8 mouse cellular contexts compared by ENCODE assay signal in genomic region chr2:29054545-29054935, GRCm38 (mm10). TPM values are rescaled to one million over a fixed set of nuclear protein-coding genes. Genes with fewer than 3 reads are reported as not detected.
DNase-seq lines count a peak whose midpoint lies in the region; ATAC-seq and TF ChIP-seq lines count a peak whose summit lies in the region.

No protein-coding gene starts in this region.

- intact Hi-C loops in heart, adult 2 months (cut with DNase I): loop anchor here (5.0 to 10.0 kb wide), 3 partner anchors 220 to 548 kb away; no protein-coding TSS in a partner anchor
- intact Hi-C loops in heart, postnatal 10 days (cut with DNase I): loop anchor here (5.0 kb wide), 3 partner anchors 197 to 367 kb away; partner anchors contain the start of genes Ddx31 and Gtf3c4

- WGBS in heart, adult 2 months: 2% methylated on average over 30 of the region's 30 CpGs
- whole genome bisulfite sequencing in heart, embryonic 15.5 days: under 1% methylated on average over 30 of the region's 30 CpGs

- H3K27me3 ChIP-seq in heart, adult 2 months (ENCODE audit: control insufficient read depth, insufficient read depth, low read length): no peaks in the 10 kb centered on the region
- peaks cover 9% of the 10 kb centered on the region for H3K27me3 ChIP-seq in E14TG2a.4 (ENCODE audit: insufficient read depth, low read length)
- peaks cover 26% of the 10 kb centered on the region for H3K27me3 ChIP-seq in heart, embryonic 15.5 days

- DNase-seq in heart, adult 2 months: no peak
- DNase-seq in heart, postnatal 10 days: no peak
- no peak for DNase-seq in layer of hippocampus, postnatal 25 days (ENCODE audit: extremely low spot score in 1 of 2, low spot score in 1 of 2)
- no peak for DNase-seq in urinary bladder, postnatal 25 days (ENCODE audit: low spot score)
- no peak for DNase-seq in c-Kit-positive CD71-positive TER-119-positive erythroid progenitor cells, embryonic 14.5 days (ENCODE audit: low spot score)

- peak overlapping the region; percentile 83 for H3K4me2 ChIP-seq in heart, embryonic 15.5 days

- no peak for TF ChIP-seq POLR2A in heart, adult 2 months (IDR thresholded peaks at IDR 0.05; ENCODE audit: insufficient read depth, low read depth, low read length)

- no peaks in the 10 kb centered on the region for H3K9me3 ChIP-seq in E14TG2a.4 (ENCODE audit: low read length)
- no peaks in the 10 kb centered on the region for H3K9me3 ChIP-seq in heart, embryonic 15.5 days (replicated peaks)

- H3K36me3 ChIP-seq in heart, adult 2 months (ENCODE audit: control insufficient read depth, insufficient read depth, low read length): no peaks in the 10 kb centered on the region
- no peaks in the 10 kb centered on the region for H3K36me3 ChIP-seq in E14TG2a.4 (ENCODE audit: insufficient read depth, low read length)
- no peaks in the 10 kb centered on the region for H3K36me3 ChIP-seq in heart, embryonic 15.5 days

- H3K27ac ChIP-seq in heart, adult 2 months: no peak overlapping the region
- no peak overlapping the region for H3K27ac ChIP-seq in heart, embryonic 15.5 days

- peak overlapping the region; percentile 44 for H3K4me3 ChIP-seq in heart, adult 2 months
- H3K4me3 ChIP-seq in E14TG2a.4 (replicated peaks; ENCODE audit: low read length): peak overlapping the region; percentile 86
- peak overlapping the region; percentile 55 for H3K4me3 ChIP-seq in heart, embryonic 15.5 days

- ATAC-seq in heart, embryonic 15.5 days (replicated peaks; ENCODE audit: insufficient number of reproducible peaks, insufficient read depth, low FRiP score, low read depth): no peak
- ATAC-seq in megakaryocyte, adult 5-6 weeks (ENCODE audit: poor library complexity, severe bottlenecking): 0 out of 2 replicates have a peak, but pooled peaks have one; percentile 5

- no peak for TF ChIP-seq EP300 in heart, adult 2 months (IDR thresholded peaks at IDR 0.05; ENCODE audit: insufficient read depth, low read depth, low read length)

- H3K79me2 ChIP-seq in heart, adult 2 months (replicated peaks; ENCODE audit: control insufficient read depth, insufficient read depth, low read length): no peaks in the 10 kb centered on the region

- 0 out of 2 replicates have a peak, but pooled peaks cover 1% of the 10 kb centered on the region for H3K4me1 ChIP-seq in heart, adult 2 months (ENCODE audit: control insufficient read depth, insufficient read depth, low read length)
- peaks cover 20% of the 10 kb centered on the region for H3K4me1 ChIP-seq in E14TG2a.4 (replicated peaks; ENCODE audit: low read depth, low read length)
- H3K4me1 ChIP-seq in heart, embryonic 15.5 days (replicated peaks): peaks cover 9% of the 10 kb centered on the region

- TF ChIP-seq CTCF in heart, adult 2 months (IDR thresholded peaks at IDR 0.05): no peak
- no peak for TF ChIP-seq CTCF in E14TG2a.4 (conservative IDR thresholded peaks at IDR 0.05; ENCODE audit: low read length)

- H3K9ac ChIP-seq in heart, adult 2 months (ENCODE audit: low read depth, low read length): peak overlapping the region; percentile 58
- H3K9ac ChIP-seq in heart, embryonic 15.5 days: peak overlapping the region; percentile 61

RNA-seq across cellular contexts. Expression of gene Cfap77, which starts 0.3 kb away (rescaled TPM):
- total RNA-seq in heart, adult 2 months (2021): not detected
- 0.39 TPM in 1 of 2 replicates, not detected in the other for polyA plus RNA-seq in heart, adult 2 months (2012; rRNA removed)
- not detected for total RNA-seq in heart, postnatal 10 days (2021)
- 0.18 and 0.27 TPM in 2 replicates for polyA plus RNA-seq in heart, embryonic 15.5 days (2015; fragmentation: Nextera tagmentation; extraction: Ambion mirVana)
- 0.32 TPM in 1 of 2 replicates, not detected in the other for total RNA-seq in megakaryocyte, adult 5-6 weeks (2015)
- not detected in 2 replicates for total RNA-seq in megakaryocyte, adult 5-6 weeks (2017)
- under 1 TPM; 0.54 to 0.80 TPM for total RNA-seq in layer of hippocampus, postnatal 25 days (2021)

RNA-seq across cellular contexts. Expression of gene Ttf1, which starts 5.5 kb away (rescaled TPM):
- 1 to 10 TPM; 6.1 to 7.0 TPM for total RNA-seq in heart, adult 2 months (2021)
- 3.2 and 7.7 TPM in 2 replicates for polyA plus RNA-seq in heart, adult 2 months (2012; rRNA removed)
- 1 to 10 TPM; 6.0 to 7.7 TPM for total RNA-seq in heart, postnatal 10 days (2021)
- polyA plus RNA-seq in heart, embryonic 15.5 days (2015; fragmentation: Nextera tagmentation; extraction: Ambion mirVana): 5.5 and 6.8 TPM in 2 replicates
- 13.0 and 17.1 TPM in 2 replicates for total RNA-seq in megakaryocyte, adult 5-6 weeks (2015)
- total RNA-seq in megakaryocyte, adult 5-6 weeks (2017): 18.6 and 22.9 TPM in 2 replicates
- total RNA-seq in layer of hippocampus, postnatal 25 days (2021): 10 to 100 TPM in 1 of 2 experiments, 1 to 10 TPM in 1; 9.1 to 12.8 TPM
